Mouse (Mus musculus) lung, adult 2 months (tissue): Measurements from ENCODE around the gene Gm3685.
"Not testable (repeated sequence)": the region's sequence is repeated elsewhere in the genome, so short reads cannot be mapped to it uniquely, and the experiment has no call there.

ENCODE experiments used
- CTCF ChIP-seq: fragments of 200-500 bp; IDR thresholded peaks from 2 replicates; pipeline ENCODE4 v1.5.1; 2011; ENCODE audit warnings: mild to moderate bottlenecking, low read length, control low read depth; ENCODE audit not compliant: insufficient read depth
- POLR2A ChIP-seq: fragments of 200-500 bp; IDR thresholded peaks from 2 replicates; pipeline ENCODE4 v1.6.1; 2011; ENCODE audit warnings: low read depth, mild to moderate bottlenecking, control low read depth, low read length, borderline replicate concordance; ENCODE audit errors: extremely low read depth

- not testable (repeated sequence) for TF ChIP-seq CTCF, POLR2A
Measured at GRCm38 (mm10) chr14:7026781-7027749, 17.7 kb downstream of the Gm3685 start, which contains the start of gene Gm10406.
